Mouse (Mus musculus): ENCODE results near the gene Mrpl58. TPM values are rescaled to one million over a fixed set of nuclear protein-coding genes. Genes with fewer than 3 reads are reported as not detected.

Mrpl58 gene
- polyA plus RNA-seq, 1 experiment, result 166 TPM

GRCm38 (mm10) chr11:115430561-115430960, 27.0 kb downstream of the Mrpl58 start:
- Histone ChIP-seq H3K36me3 (ENCODE audit: control insufficient read depth, insufficient read depth, low read length) (peaks cover 31% of the 10 kb centered on the region), H3K4me3 (ENCODE audit: control insufficient read depth, insufficient read depth, low read length) (no peak overlapping the region), H3K27me3 (ENCODE audit: control insufficient read depth, insufficient read depth, low read length) (no peaks in the 10 kb centered on the region), H3K27ac (ENCODE audit: control insufficient read depth, insufficient read depth, low read length) (no peak overlapping the region), H3K4me1 (replicated peaks; ENCODE audit: control insufficient read depth, insufficient read depth, low read length) (peaks cover 36% of the 10 kb centered on the region)
- WGBS, result 98% methylated on average over 6 of the region's 6 CpGs
- TF ChIP-seq CTCF (IDR thresholded peaks at IDR 0.05; ENCODE audit: borderline replicate concordance, control insufficient read depth, extremely low read depth, insufficient read depth, low read length, poor library complexity) (no peak), POLR2A (IDR thresholded peaks at IDR 0.05; ENCODE audit: control insufficient read depth, extremely low read depth, insufficient read depth, low read length, poor library complexity) (no peak)
- DNase-seq, result no peak

- H3K27ac ChIP-seq (ENCODE audit: control insufficient read depth, insufficient read depth, low read length), result no peak overlapping the region
- WGBS, result 95% methylated on average over 4 of the region's 4 CpGs
- no peak for DNase-seq
- H3K4me3 ChIP-seq (ENCODE audit: control insufficient read depth, insufficient read depth, low read length), result no peak overlapping the region
- H3K27me3 ChIP-seq (ENCODE audit: control insufficient read depth, insufficient read depth, low read length), result no peaks in the 10 kb centered on the region
- peaks cover 31% of the 10 kb centered on the region for H3K36me3 ChIP-seq (ENCODE audit: control insufficient read depth, insufficient read depth, low read length)
- peaks cover 30% of the 10 kb centered on the region for H3K4me1 ChIP-seq (replicated peaks; ENCODE audit: control insufficient read depth, insufficient read depth, low read length)
- TF ChIP-seq POLR2A (IDR thresholded peaks at IDR 0.05; ENCODE audit: control insufficient read depth, extremely low read depth, insufficient read depth, low read length, poor library complexity) (no peak), CTCF (IDR thresholded peaks at IDR 0.05; ENCODE audit: borderline replicate concordance, control insufficient read depth, extremely low read depth, insufficient read depth, low read length, poor library complexity) (no peak)
Measured at GRCm38 (mm10) chr11:115432814-115433213, 29.3 kb downstream of the Mrpl58 start.

DNA sequence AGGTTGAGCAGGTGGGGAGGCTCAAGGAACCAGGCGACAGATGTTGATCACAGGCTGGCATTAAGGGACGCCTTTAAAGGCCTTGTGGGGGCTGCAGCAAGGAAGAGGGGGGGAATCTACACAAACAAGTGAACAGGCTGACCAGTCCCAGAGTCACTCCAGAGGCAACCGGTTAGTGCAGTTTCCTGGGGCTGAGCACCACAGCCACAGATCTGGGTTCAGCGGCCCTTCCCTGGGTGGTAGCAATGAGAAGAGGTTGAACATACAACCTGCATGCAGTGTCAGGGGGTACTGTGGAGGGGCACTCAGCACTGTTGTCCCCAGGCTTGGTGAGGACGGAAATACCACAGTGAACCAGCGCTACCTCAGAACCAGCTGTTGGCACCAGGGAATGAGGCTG, 29.8 kb downstream of the Mrpl58 start:
- 94% methylated on average over 6 of the region's 6 CpGs for WGBS
- H3K27me3 ChIP-seq (ENCODE audit: control insufficient read depth, insufficient read depth, low read length), result no peaks in the 10 kb centered on the region
- TF ChIP-seq CTCF (IDR thresholded peaks at IDR 0.05; ENCODE audit: borderline replicate concordance, control insufficient read depth, extremely low read depth, insufficient read depth, low read length, poor library complexity) (no peak), POLR2A (IDR thresholded peaks at IDR 0.05; ENCODE audit: control insufficient read depth, extremely low read depth, insufficient read depth, low read length, poor library complexity) (no peak)
- no peak overlapping the region for H3K4me3 ChIP-seq (ENCODE audit: control insufficient read depth, insufficient read depth, low read length)
- peaks cover 31% of the 10 kb centered on the region for H3K36me3 ChIP-seq (ENCODE audit: control insufficient read depth, insufficient read depth, low read length)
- no peak overlapping the region for H3K27ac ChIP-seq (ENCODE audit: control insufficient read depth, insufficient read depth, low read length)
- no peak for DNase-seq
- H3K4me1 ChIP-seq (replicated peaks; ENCODE audit: control insufficient read depth, insufficient read depth, low read length), result peaks cover 27% of the 10 kb centered on the region

DNA sequence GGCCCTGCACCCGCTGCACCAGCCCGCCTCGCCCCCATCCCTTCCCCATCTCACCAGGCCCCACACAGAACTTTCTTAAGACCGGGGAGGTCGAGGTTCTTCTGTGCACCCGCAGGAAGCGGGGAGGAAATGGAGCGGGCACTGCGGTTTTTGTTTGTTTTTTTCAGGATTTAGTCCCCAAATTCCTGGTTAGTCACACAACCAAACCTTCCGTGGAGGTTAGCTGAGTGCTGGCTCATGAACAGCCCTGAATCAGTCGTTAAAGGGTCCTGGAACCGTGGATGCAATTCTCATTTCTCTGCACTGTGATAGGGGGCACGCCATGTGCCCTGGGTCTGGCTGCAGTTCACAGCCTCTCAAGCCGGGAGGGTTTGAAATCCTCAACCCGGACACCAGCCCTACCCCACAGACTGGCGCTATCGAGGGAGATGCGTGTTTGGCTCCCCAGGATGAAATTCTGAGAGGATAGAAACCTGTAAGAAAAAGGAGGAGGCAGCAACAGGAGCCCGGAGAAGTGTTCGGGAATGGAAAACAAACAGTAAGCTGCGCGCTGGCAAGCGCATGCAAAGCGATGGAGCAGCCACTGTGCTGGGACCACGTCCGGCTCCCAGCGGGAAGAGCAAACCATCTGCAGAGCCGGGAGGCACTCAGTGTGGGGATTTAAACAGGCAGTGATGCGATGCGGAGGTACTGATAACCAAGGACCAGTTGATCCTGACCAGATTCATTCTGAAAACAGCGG, 32.2 kb downstream of the Mrpl58 start:
- no peak overlapping the region for H3K4me3 ChIP-seq (ENCODE audit: control insufficient read depth, insufficient read depth, low read length)
- DNase-seq, result no peak

DNA sequence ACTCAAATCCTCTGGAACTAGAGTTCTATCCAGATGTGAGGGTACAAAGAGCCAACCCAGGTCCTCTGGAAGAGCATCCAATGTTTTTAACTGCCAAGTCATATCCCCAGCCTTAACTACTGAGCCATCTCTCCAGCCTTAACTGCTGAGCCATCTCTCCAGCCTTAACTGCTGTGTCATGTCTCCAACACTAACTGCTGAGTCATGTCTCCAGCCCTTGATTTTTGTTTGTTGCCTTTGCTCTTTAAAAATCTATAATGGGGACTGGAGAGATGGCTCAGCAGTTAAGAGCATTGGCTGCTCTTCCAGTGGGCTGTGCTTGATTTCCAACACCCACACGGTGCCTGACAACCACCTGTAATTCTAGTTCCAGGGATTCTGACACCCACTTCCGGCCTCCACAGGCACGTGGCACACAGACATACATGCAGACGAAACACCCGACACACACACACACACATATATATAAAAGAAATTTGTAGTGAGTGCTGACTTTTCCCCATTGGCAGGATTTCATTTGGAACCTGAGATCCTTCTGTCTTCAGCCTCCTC, 34.1 kb downstream of the Mrpl58 start:
- DNase-seq, result no peak
- 60% methylated on average over 5 of the region's 5 CpGs for WGBS
- TF ChIP-seq CTCF (IDR thresholded peaks at IDR 0.05; ENCODE audit: borderline replicate concordance, control insufficient read depth, extremely low read depth, insufficient read depth, low read length, poor library complexity), result no peak
- no peak for TF ChIP-seq POLR2A (IDR thresholded peaks at IDR 0.05; ENCODE audit: control insufficient read depth, extremely low read depth, insufficient read depth, low read length, poor library complexity)
- H3K36me3 ChIP-seq (ENCODE audit: control insufficient read depth, insufficient read depth, low read length), result no peaks in the 10 kb centered on the region
- H3K4me1 ChIP-seq (replicated peaks; ENCODE audit: control insufficient read depth, insufficient read depth, low read length), result peaks cover 34% of the 10 kb centered on the region
- H3K27ac ChIP-seq (ENCODE audit: control insufficient read depth, insufficient read depth, low read length), result no peak overlapping the region
- H3K4me3 ChIP-seq (ENCODE audit: control insufficient read depth, insufficient read depth, low read length), result no peak overlapping the region
- no peaks in the 10 kb centered on the region; the same call in 1 of the 2 replicates for H3K27me3 ChIP-seq (ENCODE audit: control insufficient read depth, insufficient read depth, low read length)

More for the DNA sequence above, 32.2 kb downstream of the Mrpl58 start:
- H3K27ac ChIP-seq (ENCODE audit: control insufficient read depth, insufficient read depth, low read length), result no peak overlapping the region
- peaks cover 15% of the 10 kb centered on the region for H3K36me3 ChIP-seq (ENCODE audit: control insufficient read depth, insufficient read depth, low read length)
- WGBS, result 34% methylated on average over 31 of the region's 31 CpGs
- peaks cover 22% of the 10 kb centered on the region for H3K4me1 ChIP-seq (replicated peaks; ENCODE audit: control insufficient read depth, insufficient read depth, low read length)
- TF ChIP-seq POLR2A (IDR thresholded peaks at IDR 0.05; ENCODE audit: control insufficient read depth, extremely low read depth, insufficient read depth, low read length, poor library complexity) (no peak), CTCF (IDR thresholded peaks at IDR 0.05; ENCODE audit: borderline replicate concordance, control insufficient read depth, extremely low read depth, insufficient read depth, low read length, poor library complexity) (no peak)
- no peaks in the 10 kb centered on the region; the same call in 1 of the 2 replicates for H3K27me3 ChIP-seq (ENCODE audit: control insufficient read depth, insufficient read depth, low read length)

DNA sequence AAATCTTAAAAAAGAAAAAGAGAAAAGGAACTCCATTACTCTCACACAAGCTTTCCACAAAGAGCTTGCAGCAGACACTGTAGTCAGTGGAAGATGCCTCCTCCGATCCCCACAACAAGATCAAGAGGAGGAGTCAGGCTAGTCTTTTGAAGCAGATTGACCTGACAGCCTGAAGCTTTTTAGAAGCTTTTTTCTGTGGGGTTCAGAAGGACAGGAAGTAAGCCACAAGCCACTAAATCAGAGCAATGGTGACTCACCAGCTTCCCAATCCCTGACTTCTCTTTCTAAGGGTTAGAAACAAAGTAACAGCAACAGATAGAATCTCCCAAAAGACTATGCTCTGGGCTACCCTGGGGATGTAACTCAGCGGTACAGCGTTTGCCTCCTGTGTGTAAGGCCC, 35.8 kb downstream of the Mrpl58 start:
- no peak for DNase-seq
- no peaks in the 10 kb centered on the region; the same call in 1 of the 2 replicates for H3K27me3 ChIP-seq (ENCODE audit: control insufficient read depth, insufficient read depth, low read length)
- peaks cover 33% of the 10 kb centered on the region for H3K4me1 ChIP-seq (replicated peaks; ENCODE audit: control insufficient read depth, insufficient read depth, low read length)
- WGBS, result 55% methylated on average over 3 of the region's 3 CpGs
- TF ChIP-seq POLR2A (IDR thresholded peaks at IDR 0.05; ENCODE audit: control insufficient read depth, extremely low read depth, insufficient read depth, low read length, poor library complexity), result no peak
- no peaks in the 10 kb centered on the region for H3K36me3 ChIP-seq (ENCODE audit: control insufficient read depth, insufficient read depth, low read length)
- no peak overlapping the region for H3K27ac ChIP-seq (ENCODE audit: control insufficient read depth, insufficient read depth, low read length)
- no peak overlapping the region for H3K4me3 ChIP-seq (ENCODE audit: control insufficient read depth, insufficient read depth, low read length)

Measured in thymus, adult 2 months (tissue).